Mouse (Mus musculus) stomach, postnatal 0 days (tissue): ENCODE measurements around the gene Zfp414.

Experiments
- CTCF ChIP-seq: IDR thresholded peaks from 2 replicates; pipeline ENCODE4 v1.5.1; 2016; ENCODE audit warnings: antibody characterized with exemption, low read depth, mild to moderate bottlenecking, moderate library complexity
- EP300 ChIP-seq: optimal IDR thresholded peaks from 2 replicates; pipeline ENCODE3; 2016; ENCODE audit warnings: antibody characterized with exemption

DNA sequence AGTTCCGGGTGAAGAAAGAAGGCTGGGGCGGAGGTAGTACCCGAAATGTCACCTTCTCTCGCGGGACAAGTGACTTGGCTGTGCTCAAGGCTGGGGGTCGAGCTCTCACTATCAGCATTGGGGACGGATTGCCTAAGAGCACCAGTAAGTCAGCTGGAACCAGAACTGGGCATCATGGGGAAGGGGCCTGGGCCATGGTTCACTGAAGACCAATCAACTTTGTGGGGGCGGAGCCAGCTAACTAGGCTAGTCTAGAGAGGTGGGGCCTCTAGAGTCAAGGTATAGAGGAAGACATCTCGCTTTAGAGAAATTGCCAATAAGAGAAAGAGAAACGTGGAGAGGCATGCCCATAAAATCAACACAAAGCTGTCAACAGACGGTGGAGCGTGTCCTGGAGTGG, 26.9 kb upstream of the Zfp414 start:
- no peak for TF ChIP-seq EP300
- no peak for TF ChIP-seq CTCF
